Mouse (Mus musculus): ENCODE data around the gene Acaa1b.
A peak's percentile ranks its signal among the peaks of the same experiment; 100 is the strongest.

The Acaa1b gene

GRCm38 (mm10) chr9:119142066-119142465 is 14.8 kb downstream of the Acaa1b start:
- DNase-seq: no peak

GRCm38 (mm10) chr9:119138836-119139235 is 18.1 kb downstream of the Acaa1b start:
- DNase-seq: no peak

GRCm38 (mm10) chr9:119130692-119131091 is 26.2 kb downstream of the Acaa1b start:
- DNase-seq: no peak

GRCm38 (mm10) chr9:119128436-119129181 is 28.3 kb downstream of the Acaa1b start:
- DNase-seq: no peak

GRCm38 (mm10) chr9:119122596-119123369 is 34.1 kb downstream of the Acaa1b start:
- DNase-seq: no peak

GRCm38 (mm10) chr9:119120168-119120560 is 36.7 kb downstream of the Acaa1b start:
- DNase-seq: no peak

- no peak for DNase-seq
These were observed 37.3 kb downstream of the Acaa1b start for GRCm38 (mm10) chr9:119119409-119120167.

- DNase-seq: no peak
These were observed 42.0 kb downstream of the Acaa1b start for GRCm38 (mm10) chr9:119114911-119115310.

- peak; percentile 18 for DNase-seq
These were observed 46.3 kb downstream of the Acaa1b start for GRCm38 (mm10) chr9:119110640-119111039.

GRCm38 (mm10) chr9:119109685-119110353 is 47.1 kb downstream of the Acaa1b start:
- no peak for DNase-seq

- DNase-seq: peak; percentile 51
These were observed 49.3 kb downstream of the Acaa1b start for GRCm38 (mm10) chr9:119107566-119107965.

- no peak for DNase-seq
These were observed 54.1 kb downstream of the Acaa1b start for GRCm38 (mm10) chr9:119102783-119103113.

GRCm38 (mm10) chr9:119101992-119102782 is 54.7 kb downstream of the Acaa1b start, which contains the start of gene Dlec1:
Gene Dlec1 (plus strand): TSS chr9:119102478.
- peak; percentile 78 for DNase-seq

GRCm38 (mm10) chr9:119100177-119100898 is 56.6 kb downstream of the Acaa1b start:
- DNase-seq: peak; percentile 71
